Mouse (Mus musculus) lung, adult 2 months (tissue): Measurements from ENCODE around the gene Fkbp6. TPM values are rescaled to one million over a fixed set of nuclear protein-coding genes. Genes with fewer than 3 reads are reported as not detected.

Experiments used
- DNase-seq: peaks from one replicate; pipeline ENCODE4 v3.0.0; 2022
- H3K4me1 ChIP-seq: fragments of 200-500 bp; 2 replicates; pipeline ENCODE4 v1.6.1; 2011; ENCODE audit warnings: low read length; ENCODE audit not compliant: control insufficient read depth, insufficient read depth
- H3K4me3 ChIP-seq: fragments of 200-500 bp; replicated peaks from 2 replicates; pipeline ENCODE3; 2011; ENCODE audit warnings: low read depth, mild to moderate bottlenecking, control low read depth, low read length; ENCODE audit errors: extremely low read depth
- CTCF ChIP-seq: fragments of 200-500 bp; IDR thresholded peaks from 2 replicates; pipeline ENCODE4 v1.5.1; 2011; ENCODE audit warnings: mild to moderate bottlenecking, low read length, control low read depth; ENCODE audit not compliant: insufficient read depth
- POLR2A ChIP-seq: fragments of 200-500 bp; IDR thresholded peaks from 2 replicates; pipeline ENCODE4 v1.6.1; 2011; ENCODE audit warnings: low read depth, mild to moderate bottlenecking, control low read depth, low read length, borderline replicate concordance; ENCODE audit errors: extremely low read depth
- WGBS: fragments of 180-500 bp; shearing (Covaris S2); methylation state at CpG from one replicate; pipeline ENCODE4 v1.1.7; 2018; 5-methylcytosine and 5-hydroxymethylcytosine counted together
- polyA plus RNA-seq: library from polyadenylated mRNA; depleted of rRNA; stranded (reverse); fragments of >200 nt; gene quantifications from 2 replicates; pipeline ENCODE4 v1.2.3, GENCODE M21; 2012; rRNA removed

The Fkbp6 gene
- polyA plus RNA-seq, 1 experiment = not detected

DNA sequence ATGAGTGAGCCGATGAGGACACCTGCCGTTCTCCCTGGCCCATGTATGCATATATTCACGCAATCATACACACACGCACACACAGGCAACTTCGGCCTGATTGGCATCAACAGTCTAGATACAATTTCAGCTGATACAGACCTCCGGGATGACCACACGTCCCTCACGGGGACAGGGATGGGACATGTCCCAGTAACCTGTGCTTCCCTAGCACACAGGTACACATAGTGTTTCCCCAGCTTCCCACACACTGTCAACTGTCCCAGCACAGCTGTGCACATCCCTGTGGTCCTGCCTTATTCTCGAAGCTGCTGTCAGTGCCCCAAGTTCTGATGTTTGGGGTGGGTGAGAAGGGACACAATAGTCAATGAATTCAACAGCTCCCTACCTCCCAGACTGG, 102.5 kb downstream of the Fkbp6 start:
- Histone ChIP-seq H3K4me1 (no peaks in the 10 kb centered on the region; the same call in 1 of the 2 replicates), H3K4me3 (no peak overlapping the region)
- WGBS = 77% methylated on average over 9 of the region's 9 CpGs
- TF ChIP-seq CTCF (no peak), POLR2A (no peak)
- DNase-seq = no peak

DNA sequence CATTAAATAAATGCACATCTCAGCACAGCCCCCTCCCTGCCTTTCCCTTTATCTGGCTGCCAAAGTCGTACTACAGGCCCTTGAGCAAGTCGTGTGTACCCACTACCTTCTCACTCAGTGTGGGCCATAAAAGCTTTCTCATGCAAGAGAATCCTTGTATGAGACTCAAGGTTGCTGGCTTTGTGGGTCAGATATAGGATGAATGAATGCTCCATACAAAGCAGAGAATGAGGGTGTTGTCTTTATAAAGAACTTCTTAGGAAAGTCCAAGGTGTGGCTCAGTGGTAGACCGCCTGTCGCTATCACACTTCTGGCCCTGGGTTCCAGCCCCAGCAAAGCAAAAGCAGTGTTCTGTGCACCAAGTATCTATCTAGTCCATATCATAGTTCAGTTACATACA, 103.3 kb downstream of the Fkbp6 start:
- Histone ChIP-seq H3K4me3 (no peak overlapping the region), H3K4me1 (no peaks in the 10 kb centered on the region; the same call in 1 of the 2 replicates)
- TF ChIP-seq POLR2A (no peak), CTCF (no peak)
- no peak for DNase-seq
- WGBS = 63% methylated on average over 4 of the region's 4 CpGs

DNA sequence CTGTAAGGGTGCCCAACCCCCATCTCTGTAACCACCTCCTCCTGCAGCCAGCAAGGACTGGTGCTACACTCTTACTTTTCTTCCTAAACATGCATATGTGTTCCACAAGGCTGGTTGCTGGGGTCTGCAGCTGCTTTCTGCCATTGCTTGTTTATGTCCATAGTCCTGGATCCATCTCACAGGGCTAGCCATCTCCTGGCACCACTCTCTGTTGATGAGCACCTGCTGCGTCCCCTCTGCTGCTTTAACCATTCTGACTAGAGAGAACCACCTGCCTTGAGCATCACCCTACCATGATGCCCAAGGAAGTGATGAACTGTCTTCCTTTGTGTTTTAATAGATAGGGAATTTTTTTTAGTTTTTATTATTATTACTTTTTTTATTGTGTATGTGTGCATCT, 106.7 kb downstream of the Fkbp6 start:
- TF ChIP-seq CTCF = no peak
- no peak for TF ChIP-seq POLR2A
- WGBS = 97% methylated on average over 1 of the region's 1 CpGs
- no peaks in the 10 kb centered on the region for H3K4me1 ChIP-seq
- no peak for DNase-seq
- no peak overlapping the region for H3K4me3 ChIP-seq

DNA sequence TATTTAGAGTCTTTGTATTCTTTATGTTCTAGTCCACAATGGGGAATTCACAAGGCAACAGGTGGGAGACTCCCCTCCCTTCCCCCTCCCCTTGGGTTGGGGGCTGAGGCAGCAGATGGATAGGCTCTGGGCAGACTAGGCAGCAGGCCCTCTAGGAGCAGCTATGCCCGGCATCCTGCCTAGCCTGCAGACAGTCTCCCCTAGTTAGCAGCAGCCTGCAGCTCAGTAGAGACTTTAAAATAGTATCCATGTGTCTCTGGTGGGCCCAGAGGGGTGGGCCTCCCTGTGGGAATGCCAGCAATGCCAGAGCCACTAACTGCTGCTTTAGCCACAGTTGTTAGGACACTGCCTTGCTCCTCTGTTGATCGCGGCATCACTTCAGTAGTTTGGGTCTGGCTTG, 107.2 kb downstream of the Fkbp6 start:
- no peaks in the 10 kb centered on the region for H3K4me1 ChIP-seq
- no peak overlapping the region for H3K4me3 ChIP-seq
- TF ChIP-seq POLR2A (no peak), CTCF (no peak)
- DNase-seq = no peak
- 94% methylated on average over 3 of the region's 3 CpGs for WGBS

DNA sequence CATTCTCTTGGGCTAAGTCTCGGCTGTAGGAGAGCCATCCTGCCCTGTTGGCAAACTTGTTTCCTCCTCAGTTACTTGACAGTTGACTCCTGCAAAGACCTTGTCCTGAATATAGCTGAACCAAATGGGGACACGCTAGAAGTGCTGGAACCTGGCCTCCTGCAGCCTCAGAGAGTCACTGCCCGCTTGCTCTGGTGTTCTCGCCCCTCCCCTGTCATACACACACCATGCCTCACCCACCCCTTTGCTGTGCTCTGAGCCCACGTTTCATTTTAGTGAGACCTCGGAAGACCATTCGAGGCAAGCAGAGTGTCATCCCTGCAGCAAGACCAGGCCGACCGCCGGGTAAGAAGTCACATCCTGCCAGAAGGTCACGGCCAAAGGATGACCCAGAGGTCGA, 107.7 kb downstream of the Fkbp6 start:
- 80% methylated on average over 12 of the region's 12 CpGs for WGBS
- no peak for DNase-seq
- TF ChIP-seq CTCF (no peak), POLR2A (no peak)
- Histone ChIP-seq H3K4me1 (no peaks in the 10 kb centered on the region), H3K4me3 (no peak overlapping the region)

Other genes with a start within 250 kb of the Fkbp6 start
- 8.1 and 8.3 TPM in 2 replicates for gene Tbl2, start 200.4 kb downstream of the Fkbp6 start, polyA plus RNA-seq
- 37.3 and 42.9 TPM in 2 replicates for gene Bcl7b, start 181.8 kb downstream of the Fkbp6 start, polyA plus RNA-seq
- 22.2 and 23.4 TPM in 2 replicates for gene Baz1b, start 162.8 kb downstream of the Fkbp6 start, polyA plus RNA-seq
- 0.22 and 0.95 TPM in 2 replicates for gene Fzd9, start 98.8 kb downstream of the Fkbp6 start, polyA plus RNA-seq
- not detected in 2 replicates for gene Trim50, start 3.3 kb upstream of the Fkbp6 start, polyA plus RNA-seq
- gene Nsun5, start 19.9 kb upstream of the Fkbp6 start, polyA plus RNA-seq = 27.3 and 29.4 TPM in 2 replicates
- 18.1 and 19.0 TPM in 2 replicates for gene Pom121, start 44.5 kb upstream of the Fkbp6 start, polyA plus RNA-seq
- 53.8 and 66.9 TPM in 2 replicates for gene Hip1, start 195.1 kb upstream of the Fkbp6 start, polyA plus RNA-seq
- not detected in 2 replicates for gene Ccl26, start 213.5 kb upstream of the Fkbp6 start, polyA plus RNA-seq
- gene Ccl24, start 223.0 kb upstream of the Fkbp6 start, polyA plus RNA-seq = 1.6 and 1.8 TPM in 2 replicates